Mouse (Mus musculus) bone marrow, adult 2 months (tissue): ENCODE measurements around the gene Pepd.

Source experiments
- CTCF ChIP-seq: fragments of 200-500 bp; IDR thresholded peaks from 2 replicates; pipeline ENCODE4 v1.5.1; 2011; ENCODE audit warnings: low read length, control low read depth; ENCODE audit not compliant: control insufficient read depth, insufficient read depth
- POLR2A ChIP-seq: fragments of 200-500 bp; IDR thresholded peaks from 2 replicates; pipeline ENCODE4 v1.6.1; 2011; ENCODE audit warnings: low read depth, mild to moderate bottlenecking, control low read depth, low read length, borderline replicate concordance; ENCODE audit not compliant: control insufficient read depth

DNA sequence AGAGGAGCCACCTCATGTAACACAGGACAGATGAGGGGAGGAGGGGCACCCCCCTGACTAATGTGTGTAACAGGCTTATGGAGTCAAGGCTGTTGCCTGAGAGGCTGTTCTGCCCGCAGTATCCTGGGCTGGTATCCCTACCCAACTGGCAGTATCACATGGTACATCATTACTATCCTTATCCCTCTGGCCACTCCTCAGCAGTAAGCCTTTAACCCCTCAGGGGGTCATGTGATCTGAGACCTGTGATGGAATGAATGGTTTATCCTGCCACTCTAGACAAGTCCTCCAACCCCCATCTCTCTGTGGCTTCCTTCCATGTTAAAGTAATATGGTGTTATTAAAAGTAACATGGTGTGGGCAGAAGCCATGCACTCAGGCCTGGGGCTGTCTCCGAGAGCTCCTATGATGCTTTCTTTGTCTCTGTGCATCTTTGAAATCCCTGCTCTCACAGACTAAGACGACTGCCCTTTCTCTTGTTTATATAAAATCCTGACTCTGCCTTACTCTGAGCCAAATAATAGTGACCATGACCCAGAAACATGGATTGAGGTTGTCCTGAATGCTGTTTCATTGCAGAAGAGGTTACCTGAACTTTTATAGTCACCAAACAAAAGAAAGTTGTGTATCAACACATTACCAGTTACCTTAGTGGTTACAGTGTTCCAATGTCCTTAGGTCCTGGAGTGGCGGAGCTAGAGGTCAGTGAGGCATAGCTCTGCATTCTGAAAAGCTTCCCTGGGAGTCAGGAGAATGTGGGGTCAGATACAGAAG is 71.7 kb downstream of the Pepd start:
- TF ChIP-seq CTCF (no peak), POLR2A (no peak)
